Mouse (Mus musculus): ENCODE data around the gene Rab3gap2. TPM values are rescaled to one million over a fixed set of nuclear protein-coding genes. Genes with fewer than 3 reads are reported as not detected.

Gene Rab3gap2
- polyA plus RNA-seq, 1 experiment, result 20.3 TPM

DNA sequence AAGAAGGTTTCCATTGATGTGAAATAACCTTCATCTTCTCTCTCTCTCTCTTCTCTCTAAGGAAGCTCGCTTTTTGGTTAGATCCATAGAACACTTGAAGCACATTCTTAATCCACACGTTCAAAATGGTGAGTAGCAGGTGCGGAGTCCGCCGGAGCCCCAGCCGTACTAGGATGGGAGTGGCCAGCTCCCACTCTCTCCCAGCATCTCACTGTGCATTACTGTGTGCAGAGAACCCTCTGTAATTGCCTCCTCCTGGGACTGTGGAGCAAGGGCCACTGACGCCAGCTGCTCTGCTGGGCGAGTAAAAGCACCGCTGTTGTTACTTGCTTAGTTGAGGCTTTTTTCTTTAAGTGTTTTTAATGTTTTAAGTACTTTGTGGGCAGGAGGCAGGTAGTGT is 67.5 kb downstream of the Rab3gap2 start:
- no peak for TF ChIP-seq POLR2A (IDR thresholded peaks at IDR 0.05; ENCODE audit: borderline replicate concordance, extremely low read depth, low read depth, low read length)
- no peak for TF ChIP-seq CTCF (IDR thresholded peaks at IDR 0.05; ENCODE audit: insufficient read depth, low read length)
- H3K4me1 ChIP-seq (ENCODE audit: control insufficient read depth, insufficient read depth, low read length), result no peaks in the 10 kb centered on the region
- WGBS, result 97% methylated on average over 9 of the region's 9 CpGs
- H3K4me3 ChIP-seq (replicated peaks; ENCODE audit: extremely low read depth, low read depth, low read length), result no peak overlapping the region
- DNase-seq, result no peak

DNA sequence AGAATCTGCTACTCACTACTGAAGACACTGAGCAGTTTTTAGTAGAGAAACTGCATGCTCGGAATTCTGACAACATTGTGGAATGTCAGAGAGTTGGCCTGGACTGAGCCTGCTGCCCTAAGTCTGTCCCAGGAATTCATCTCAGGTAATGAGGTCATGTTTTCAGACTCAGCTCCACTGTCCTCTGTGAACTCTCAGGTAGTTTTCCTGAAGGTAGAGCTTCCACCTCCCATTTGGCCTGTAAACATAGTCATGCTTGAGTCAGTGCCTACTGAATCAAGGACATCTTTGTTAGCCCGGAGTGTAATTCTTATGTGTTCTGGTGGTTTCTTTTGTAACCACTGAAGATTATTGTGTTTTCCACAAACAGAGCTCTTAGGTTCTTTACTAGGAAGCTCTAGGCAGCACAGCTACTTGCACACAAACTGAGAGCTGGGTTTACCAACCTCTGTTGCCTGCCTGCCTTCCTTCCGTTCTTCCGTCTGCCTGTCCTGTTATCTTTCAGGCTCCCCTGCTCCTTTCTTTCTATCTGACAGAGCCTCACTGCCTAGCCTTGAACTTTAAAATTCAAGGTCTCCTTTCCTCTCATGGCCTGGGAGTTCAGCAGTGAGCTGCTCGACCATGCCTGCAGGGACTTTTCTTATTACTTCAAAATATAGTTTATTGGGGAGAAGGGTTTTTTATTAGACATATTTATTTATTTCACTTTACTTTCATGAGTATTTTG is 71.1 kb downstream of the Rab3gap2 start:
- Histone ChIP-seq H3K4me1 (ENCODE audit: control insufficient read depth, insufficient read depth, low read length) (no peaks in the 10 kb centered on the region), H3K4me3 (replicated peaks; ENCODE audit: extremely low read depth, low read depth, low read length) (no peak overlapping the region)
- 84% methylated on average over 5 of the region's 5 CpGs for WGBS
- DNase-seq, result no peak
- no peak for TF ChIP-seq POLR2A (IDR thresholded peaks at IDR 0.05; ENCODE audit: borderline replicate concordance, extremely low read depth, low read depth, low read length)
- TF ChIP-seq CTCF (IDR thresholded peaks at IDR 0.05; ENCODE audit: insufficient read depth, low read length), result no peak

DNA sequence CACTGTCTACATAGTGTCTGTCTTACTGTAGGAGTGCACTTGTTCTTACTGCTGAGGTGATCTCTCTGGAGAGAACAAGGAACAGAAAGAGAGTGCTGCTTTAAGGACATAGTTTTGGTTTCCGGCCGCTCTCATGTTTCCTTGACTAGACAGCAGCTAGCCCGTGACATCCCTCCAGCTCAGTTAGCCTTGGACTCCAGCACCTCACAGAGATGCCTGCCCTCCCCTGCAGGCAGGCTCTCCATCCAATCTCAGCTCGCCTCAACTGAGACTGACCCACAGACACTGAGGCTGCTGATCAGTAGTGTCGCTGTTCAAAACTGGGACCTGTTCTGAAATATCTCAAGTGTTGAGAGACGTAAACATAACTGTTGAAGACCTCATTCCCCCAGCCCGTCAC is 72.1 kb downstream of the Rab3gap2 start:
- 84% methylated on average over 7 of the region's 7 CpGs for WGBS

DNA sequence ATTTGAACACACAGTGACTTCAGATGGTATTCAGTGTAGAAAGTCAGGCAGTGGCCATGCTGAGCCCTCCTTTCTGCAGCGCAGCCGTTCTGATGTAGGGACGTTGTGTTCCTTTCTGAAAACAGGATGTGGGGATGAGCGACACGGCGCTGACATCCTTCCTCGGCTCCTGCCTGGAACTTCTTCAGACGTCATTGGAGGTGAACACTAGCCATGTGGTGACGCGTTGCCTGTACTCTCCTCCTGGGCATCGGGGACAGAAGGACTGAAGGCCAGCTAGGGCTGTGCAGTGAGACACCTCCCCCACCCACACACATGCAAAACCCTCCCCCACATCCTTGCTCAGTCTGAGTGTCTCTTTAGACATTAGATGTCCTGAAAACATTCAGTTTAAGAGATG is 73.1 kb downstream of the Rab3gap2 start:
- TF ChIP-seq CTCF (IDR thresholded peaks at IDR 0.05; ENCODE audit: insufficient read depth, low read length) (no peak), POLR2A (IDR thresholded peaks at IDR 0.05; ENCODE audit: borderline replicate concordance, extremely low read depth, low read depth, low read length) (no peak)
- no peak overlapping the region for H3K4me3 ChIP-seq (replicated peaks; ENCODE audit: extremely low read depth, low read depth, low read length)
- 55% methylated on average over 11 of the region's 11 CpGs for WGBS
- DNase-seq, result no peak
- no peaks in the 10 kb centered on the region for H3K4me1 ChIP-seq (ENCODE audit: control insufficient read depth, insufficient read depth, low read length)

More for the DNA sequence above, 72.1 kb downstream of the Rab3gap2 start:
- TF ChIP-seq POLR2A (IDR thresholded peaks at IDR 0.05; ENCODE audit: borderline replicate concordance, extremely low read depth, low read depth, low read length) (no peak), CTCF (IDR thresholded peaks at IDR 0.05; ENCODE audit: insufficient read depth, low read length) (no peak)
- Histone ChIP-seq H3K4me1 (ENCODE audit: control insufficient read depth, insufficient read depth, low read length) (no peaks in the 10 kb centered on the region), H3K4me3 (replicated peaks; ENCODE audit: extremely low read depth, low read depth, low read length) (no peak overlapping the region)
- no peak for DNase-seq

GRCm38 (mm10) chr1:185279288-185279687 is 75.4 kb downstream of the Rab3gap2 start:
- Histone ChIP-seq H3K4me1 (ENCODE audit: control insufficient read depth, insufficient read depth, low read length) (no peaks in the 10 kb centered on the region), H3K4me3 (replicated peaks; ENCODE audit: extremely low read depth, low read depth, low read length) (no peak overlapping the region)
- no peak for DNase-seq
- no peak for TF ChIP-seq CTCF (IDR thresholded peaks at IDR 0.05; ENCODE audit: insufficient read depth, low read length)
- TF ChIP-seq POLR2A (IDR thresholded peaks at IDR 0.05; ENCODE audit: borderline replicate concordance, extremely low read depth, low read depth, low read length), result no peak
- 66% methylated on average over 9 of the region's 9 CpGs for WGBS

GRCm38 (mm10) chr1:185280616-185281015 is 76.7 kb downstream of the Rab3gap2 start:
- no peak overlapping the region for H3K4me3 ChIP-seq (replicated peaks; ENCODE audit: extremely low read depth, low read depth, low read length)
- H3K4me1 ChIP-seq (ENCODE audit: control insufficient read depth, insufficient read depth, low read length), result no peaks in the 10 kb centered on the region
- DNase-seq, result no peak
- TF ChIP-seq CTCF (IDR thresholded peaks at IDR 0.05; ENCODE audit: insufficient read depth, low read length) (no peak), POLR2A (IDR thresholded peaks at IDR 0.05; ENCODE audit: borderline replicate concordance, extremely low read depth, low read depth, low read length) (no peak)
- 75% methylated on average over 4 of the region's 4 CpGs for WGBS

DNA sequence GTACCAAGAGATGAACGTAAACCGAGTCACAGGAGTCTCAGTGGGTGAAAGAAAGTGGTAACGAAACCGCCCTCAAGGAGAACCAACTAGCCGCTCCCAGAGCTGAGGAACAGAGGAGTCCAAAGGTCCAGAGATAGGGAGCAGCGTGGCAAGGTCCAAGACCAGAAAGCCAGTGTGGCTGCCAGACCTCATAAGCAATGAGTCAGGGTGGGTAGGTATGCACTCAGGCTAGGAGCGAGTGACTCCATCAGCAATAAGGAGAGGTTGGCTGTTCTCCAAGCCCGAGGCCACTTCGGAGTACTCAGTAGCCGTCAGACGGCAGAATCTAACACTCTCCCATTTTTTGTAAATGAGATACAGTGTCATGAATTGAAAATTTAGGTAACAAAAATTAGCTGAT is 78.9 kb downstream of the Rab3gap2 start:
- TF ChIP-seq POLR2A (IDR thresholded peaks at IDR 0.05; ENCODE audit: borderline replicate concordance, extremely low read depth, low read depth, low read length), result no peak
- no peak for TF ChIP-seq CTCF (IDR thresholded peaks at IDR 0.05; ENCODE audit: insufficient read depth, low read length)
- Histone ChIP-seq H3K4me3 (replicated peaks; ENCODE audit: extremely low read depth, low read depth, low read length) (no peak overlapping the region), H3K4me1 (ENCODE audit: control insufficient read depth, insufficient read depth, low read length) (no peaks in the 10 kb centered on the region)
- DNase-seq, result no peak
- WGBS, result 83% methylated on average over 11 of the region's 11 CpGs

- 92% methylated on average over 15 of the region's 15 CpGs for WGBS
- no peak for DNase-seq
- no peak for TF ChIP-seq CTCF (IDR thresholded peaks at IDR 0.05; ENCODE audit: insufficient read depth, low read length)
- TF ChIP-seq POLR2A (IDR thresholded peaks at IDR 0.05; ENCODE audit: borderline replicate concordance, extremely low read depth, low read depth, low read length), result no peak
- H3K4me3 ChIP-seq (replicated peaks; ENCODE audit: extremely low read depth, low read depth, low read length), result no peak overlapping the region
- H3K4me1 ChIP-seq (ENCODE audit: control insufficient read depth, insufficient read depth, low read length), result no peaks in the 10 kb centered on the region
Observed at GRCm38 (mm10) chr1:185283247-185283646, 79.3 kb downstream of the Rab3gap2 start.

DNA sequence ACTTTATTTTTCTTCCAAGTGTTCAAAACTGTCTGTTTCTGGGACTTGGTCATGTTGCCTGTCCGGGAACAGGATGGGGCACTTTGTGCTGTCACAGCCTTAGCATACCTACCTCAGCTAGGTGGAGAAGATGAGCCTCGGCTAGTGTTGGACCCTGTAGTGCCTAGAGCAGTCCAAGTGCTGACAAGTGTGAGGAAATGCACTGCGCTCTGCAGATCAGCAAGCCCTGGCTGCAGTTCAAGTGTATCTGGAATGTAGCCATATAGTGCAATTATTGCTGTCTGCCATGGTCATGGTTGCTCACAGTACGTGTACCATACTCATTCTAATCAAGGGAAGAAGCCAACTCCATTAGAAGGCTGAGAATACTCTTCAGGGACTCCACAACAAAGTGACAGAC is 80.8 kb downstream of the Rab3gap2 start:
- 25% methylated on average over 4 of the region's 4 CpGs for WGBS
- no peak overlapping the region for H3K4me3 ChIP-seq (replicated peaks; ENCODE audit: extremely low read depth, low read depth, low read length)
- DNase-seq, result no peak
- TF ChIP-seq POLR2A (IDR thresholded peaks at IDR 0.05; ENCODE audit: borderline replicate concordance, extremely low read depth, low read depth, low read length), result no peak
- no peak for TF ChIP-seq CTCF (IDR thresholded peaks at IDR 0.05; ENCODE audit: insufficient read depth, low read length)
- no peaks in the 10 kb centered on the region for H3K4me1 ChIP-seq (ENCODE audit: control insufficient read depth, insufficient read depth, low read length)

DNA sequence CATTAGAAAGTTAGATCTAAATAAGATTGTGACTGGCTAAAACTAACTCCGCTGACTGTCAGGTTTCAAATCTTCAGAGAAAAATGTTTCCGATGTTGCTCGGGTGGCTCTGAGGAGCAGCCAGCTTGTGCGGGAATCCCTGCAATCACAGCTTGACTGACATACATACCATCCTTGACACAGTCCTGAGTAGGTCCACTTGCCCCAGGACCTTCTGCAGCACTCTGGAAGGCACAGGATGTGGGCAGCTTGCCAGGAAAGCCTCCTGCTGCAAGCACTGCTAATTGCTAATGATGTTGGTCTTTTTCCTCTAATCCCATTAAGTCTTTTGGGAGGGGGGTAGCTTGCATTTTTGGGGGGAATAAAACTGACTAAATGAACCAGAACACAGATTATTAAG is 81.3 kb downstream of the Rab3gap2 start:
- Histone ChIP-seq H3K4me1 (ENCODE audit: control insufficient read depth, insufficient read depth, low read length) (no peaks in the 10 kb centered on the region), H3K4me3 (replicated peaks; ENCODE audit: extremely low read depth, low read depth, low read length) (no peak overlapping the region)
- DNase-seq, result no peak
- 64% methylated on average over 4 of the region's 4 CpGs for WGBS
- no peak for TF ChIP-seq CTCF (IDR thresholded peaks at IDR 0.05; ENCODE audit: insufficient read depth, low read length)
- no peak for TF ChIP-seq POLR2A (IDR thresholded peaks at IDR 0.05; ENCODE audit: borderline replicate concordance, extremely low read depth, low read depth, low read length)
